Mouse (Mus musculus) right cerebral cortex, postnatal 25 days (tissue): ENCODE data around the gene Vegfa.

Experiments used
- DNase-seq: peaks from one replicate; pipeline ENCODE4 v3.0.0; 2022

Vegfa gene

DNA sequence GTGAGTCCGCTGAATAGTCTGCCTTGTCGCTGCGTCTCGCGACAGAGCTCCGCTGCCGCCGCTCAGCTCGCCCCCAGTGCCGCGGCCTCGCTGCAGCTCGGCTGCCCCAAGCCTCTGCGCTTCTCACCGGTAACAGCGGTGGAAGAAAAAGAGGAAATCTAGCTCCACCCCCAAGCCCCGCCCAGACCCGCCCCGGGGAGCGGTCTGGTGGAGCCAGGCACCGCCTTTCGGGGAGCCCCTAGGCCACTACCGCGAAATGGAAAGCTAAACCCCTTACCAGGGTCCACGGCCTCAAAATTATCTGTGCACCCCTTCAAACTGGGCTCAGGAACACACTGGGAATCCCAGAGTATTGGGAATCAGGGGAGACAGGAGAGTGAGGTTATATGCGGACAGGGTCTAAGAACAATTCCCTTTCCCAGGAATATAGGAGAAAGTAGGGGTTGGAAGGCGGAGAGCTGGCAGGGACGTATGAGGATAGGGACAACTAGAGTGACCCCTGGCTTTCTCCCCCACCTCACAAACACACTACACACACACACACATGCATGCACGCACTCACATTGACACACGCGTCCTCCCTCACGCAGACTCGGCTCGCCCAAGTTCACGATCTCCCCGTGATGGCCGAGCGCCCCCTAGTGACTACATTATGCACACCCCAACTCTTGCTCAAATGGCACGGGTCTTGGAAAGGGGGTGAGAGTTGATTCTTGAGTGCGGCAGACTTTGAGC is at the start of gene Vegfa:
Gene Vegfa (minus strand): TSS at position 113 of the 735 bp plus-strand sequence.
- peak; percentile 88 for DNase-seq

GRCm38 (mm10) chr17:46081657-46082056 is 49.5 kb upstream of the Vegfa start:
- DNase-seq: no peak

GRCm38 (mm10) chr17:46081042-46081441 is 48.9 kb upstream of the Vegfa start:
- no peak for DNase-seq

- no peak for DNase-seq
Measured at GRCm38 (mm10) chr17:46080388-46080787, 48.2 kb upstream of the Vegfa start.

DNA sequence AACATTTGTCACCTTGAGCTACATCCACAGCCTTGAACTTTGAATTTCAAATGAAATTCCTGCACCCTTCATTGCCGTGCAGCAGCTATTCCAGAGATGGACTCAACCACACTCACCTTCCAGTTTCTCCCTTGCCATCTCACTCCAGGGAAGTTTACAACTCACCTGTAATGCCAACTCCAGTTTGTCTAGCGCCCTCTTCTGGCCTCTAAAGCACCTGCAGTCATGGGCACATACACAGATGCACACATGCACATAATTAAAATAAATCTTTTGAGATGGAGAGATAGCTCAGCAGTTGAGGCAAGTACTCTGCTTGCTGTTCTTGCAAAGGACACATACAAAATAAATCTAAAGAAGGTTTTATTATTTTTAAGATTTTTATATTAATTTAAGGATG is 46.9 kb upstream of the Vegfa start:
- DNase-seq: no peak

GRCm38 (mm10) chr17:46077921-46078534 is 45.9 kb upstream of the Vegfa start:
- no peak for DNase-seq

GRCm38 (mm10) chr17:46076260-46076551 is 44.0 kb upstream of the Vegfa start:
- no peak for DNase-seq

DNA sequence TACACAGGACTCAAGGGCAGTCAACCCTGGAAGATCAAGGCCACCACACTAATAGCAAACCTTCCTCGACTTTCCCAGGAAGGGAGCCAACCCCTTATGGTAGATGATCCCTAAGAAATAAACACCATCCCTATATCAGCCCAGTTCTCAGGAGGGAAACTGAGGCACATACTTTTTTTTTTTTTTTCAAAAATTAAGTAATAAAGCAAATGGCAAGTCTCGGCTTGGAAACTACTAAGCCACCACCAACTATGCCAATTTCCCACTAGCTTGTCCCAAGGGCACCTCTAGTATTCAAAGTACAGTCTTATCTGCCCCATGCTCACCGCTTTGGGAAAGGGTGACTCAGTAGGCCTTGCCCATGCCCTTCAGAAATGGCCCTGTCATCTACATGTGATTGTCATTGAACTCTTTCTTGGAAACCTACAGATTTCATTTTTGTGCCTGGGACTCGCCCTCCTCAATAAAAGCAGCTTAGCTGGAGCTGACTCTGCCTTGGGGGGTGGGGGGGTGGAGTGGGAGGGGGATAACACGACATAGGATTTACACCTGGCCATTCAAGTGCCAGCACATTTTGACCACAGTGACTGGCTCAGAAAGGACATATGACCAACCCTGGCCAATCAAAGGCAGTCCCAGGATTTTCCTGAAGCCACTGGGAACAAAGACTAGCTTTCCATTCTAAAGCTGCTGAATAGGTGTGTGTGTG is 43.5 kb upstream of the Vegfa start:
- DNase-seq: no peak

DNA sequence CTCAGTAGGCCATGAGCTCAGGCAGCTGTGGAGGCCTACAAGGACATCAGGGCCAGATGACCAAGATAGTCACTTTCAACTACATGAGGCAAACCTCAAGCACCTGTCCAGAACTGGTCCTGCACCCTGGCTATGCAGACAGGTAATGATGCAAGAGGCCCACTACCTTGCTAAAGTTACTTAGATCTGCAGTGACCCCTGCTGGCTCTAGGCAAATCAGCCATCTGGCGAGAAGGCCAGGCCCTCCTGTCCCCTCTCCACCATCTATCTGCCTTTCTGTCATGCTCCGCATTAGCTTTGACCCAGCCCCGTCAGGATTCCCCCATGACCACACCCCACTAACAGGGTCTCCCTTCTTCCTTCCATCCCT is 42.9 kb upstream of the Vegfa start:
- DNase-seq: no peak

- DNase-seq: no peak
Measured at GRCm38 (mm10) chr17:46074398-46075115, 42.4 kb upstream of the Vegfa start.

DNA sequence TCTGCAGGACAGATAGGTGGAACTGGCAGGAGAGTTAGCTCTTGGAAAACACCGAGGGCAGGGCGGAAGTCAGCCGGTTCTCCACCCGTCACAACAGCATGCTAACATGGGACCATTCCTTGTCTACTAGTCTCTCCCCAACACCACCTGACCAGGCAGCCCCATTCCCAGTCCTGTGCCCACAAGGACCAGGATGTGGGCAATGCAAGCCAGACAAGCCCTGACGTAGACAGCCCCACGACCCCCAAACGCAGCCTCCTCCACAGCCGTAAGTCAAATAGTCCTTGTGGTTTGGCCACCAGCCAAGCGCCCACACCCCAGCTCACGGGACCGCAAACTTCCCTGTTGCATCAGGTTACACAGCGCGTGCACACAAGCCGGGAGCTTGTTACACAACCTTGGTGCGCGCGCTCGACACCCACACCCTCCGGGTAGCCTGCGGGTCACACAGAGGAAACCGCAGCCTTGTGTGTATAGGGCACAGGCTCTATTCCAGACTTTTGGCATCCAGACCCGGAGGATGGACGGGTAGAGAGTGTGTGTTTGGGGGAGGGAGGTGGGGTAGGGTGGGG is 41.6 kb upstream of the Vegfa start:
- DNase-seq: no peak

DNA sequence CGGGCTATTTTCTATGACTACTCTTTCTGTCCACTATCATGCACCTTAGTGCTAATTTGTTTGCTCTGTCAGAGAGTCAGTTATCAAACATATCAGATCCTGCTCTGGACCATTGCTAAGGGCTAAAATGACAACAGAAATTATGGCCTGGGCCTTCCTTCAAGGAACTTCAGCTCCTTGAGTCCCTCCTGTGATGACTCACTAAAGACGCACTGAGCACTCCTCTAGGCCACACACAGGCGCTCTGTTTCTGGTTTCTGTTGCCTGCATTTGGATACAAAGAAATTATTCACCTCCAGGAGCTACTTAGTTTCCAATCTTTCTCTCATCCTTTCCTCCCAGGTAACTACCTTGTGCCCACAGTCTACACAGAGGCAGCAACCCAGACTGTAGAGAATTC is 39.4 kb upstream of the Vegfa start:
- no peak for DNase-seq

DNA sequence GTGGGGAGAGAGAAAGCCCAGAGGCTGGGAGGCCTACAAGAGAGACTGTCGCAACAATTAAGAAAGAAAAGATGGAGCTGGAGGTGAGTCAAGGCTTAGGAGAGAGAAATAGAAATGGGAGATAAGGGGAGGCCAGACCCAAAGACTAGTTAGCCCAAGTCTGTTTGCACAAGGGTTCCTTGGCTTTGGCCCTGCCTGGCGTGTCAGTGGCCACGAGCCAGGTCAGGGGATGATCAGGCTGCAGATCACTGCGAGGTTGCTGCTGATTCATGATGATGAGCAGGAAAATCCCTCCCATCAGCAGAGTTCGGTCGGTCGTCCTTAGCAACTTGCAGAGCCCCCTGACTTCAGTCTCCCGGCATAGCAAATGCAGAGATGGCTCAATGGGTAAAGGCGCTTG is 37.9 kb upstream of the Vegfa start:
- no peak for DNase-seq

- DNase-seq: no peak
Measured at GRCm38 (mm10) chr17:46063974-46064312, 31.8 kb upstream of the Vegfa start.

DNA sequence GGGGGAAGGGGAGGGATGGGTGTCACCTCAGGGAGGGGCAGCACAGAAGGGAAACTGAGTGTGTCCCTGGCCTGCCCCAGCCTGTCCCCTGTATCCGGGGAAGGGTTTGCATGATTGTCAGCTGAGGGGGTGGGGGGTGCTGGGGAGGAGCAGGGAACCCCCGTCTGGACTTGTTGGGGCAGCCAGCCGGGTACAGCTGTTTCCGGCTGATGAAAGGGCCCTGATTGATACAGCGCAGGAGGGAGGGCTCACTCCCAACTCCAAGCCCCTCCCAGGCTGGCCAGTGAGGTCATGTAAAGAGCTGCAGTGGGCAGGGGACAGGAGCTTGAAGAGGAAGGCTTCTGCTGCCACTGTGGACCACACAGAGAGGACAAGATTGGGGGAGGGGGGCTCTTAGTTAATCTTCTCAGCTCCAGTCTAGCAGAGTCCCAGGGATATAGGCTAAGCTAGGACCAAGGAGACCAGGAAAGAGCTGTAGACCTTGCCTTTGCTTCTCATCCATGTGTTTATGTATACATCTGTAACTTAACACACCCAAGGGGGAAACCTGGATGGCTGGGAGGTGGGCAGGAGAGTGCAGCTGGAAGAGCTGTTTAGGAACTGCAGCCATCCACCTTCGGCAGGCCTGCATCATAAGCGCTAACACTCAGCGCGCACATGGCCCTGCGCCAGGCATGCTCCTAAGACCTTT is 31.3 kb upstream of the Vegfa start:
- no peak for DNase-seq

- DNase-seq: no peak
Measured at GRCm38 (mm10) chr17:46060253-46060652, 28.1 kb upstream of the Vegfa start.

- DNase-seq: no peak
Measured at GRCm38 (mm10) chr17:46059226-46059825, 27.2 kb upstream of the Vegfa start.

DNA sequence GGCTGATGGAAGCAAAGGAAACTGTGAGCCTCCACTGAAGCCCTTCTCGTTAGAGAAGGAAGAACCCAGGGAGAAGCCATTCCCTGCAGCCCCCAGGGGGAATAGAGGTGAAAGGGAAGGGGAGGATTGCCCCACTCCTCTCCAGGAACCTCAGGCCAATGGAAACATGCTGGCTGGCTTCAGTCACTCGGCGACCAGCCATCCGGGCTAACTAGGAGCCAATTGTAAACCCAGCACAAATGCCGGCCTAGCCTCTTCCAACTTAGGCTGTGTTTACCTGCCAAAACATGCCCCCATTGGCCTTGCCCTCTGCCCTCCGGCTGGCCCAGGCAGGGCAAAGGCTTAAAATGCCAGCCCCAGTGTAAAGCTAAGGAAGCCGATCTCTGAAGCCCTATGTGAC is 24.1 kb upstream of the Vegfa start:
- DNase-seq: no peak

DNA sequence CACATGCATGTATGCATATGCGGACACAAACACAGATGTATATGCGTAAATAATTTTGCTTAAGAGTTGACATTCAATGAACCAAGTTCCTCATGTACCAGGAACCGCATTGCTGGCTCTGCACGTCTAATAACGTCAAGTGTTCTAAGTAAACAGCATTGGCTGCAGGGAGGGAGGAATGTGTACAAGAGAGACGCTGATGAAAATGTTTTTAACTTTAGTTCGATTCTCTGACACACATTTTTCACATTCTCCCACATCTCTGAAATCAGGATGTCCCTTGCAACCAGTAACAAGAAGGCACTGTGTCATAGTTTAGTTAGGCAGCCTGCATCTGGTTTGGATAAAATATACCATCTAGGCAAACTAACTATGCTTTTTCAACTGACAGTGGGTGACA is 23.6 kb upstream of the Vegfa start:
- DNase-seq: no peak

DNA sequence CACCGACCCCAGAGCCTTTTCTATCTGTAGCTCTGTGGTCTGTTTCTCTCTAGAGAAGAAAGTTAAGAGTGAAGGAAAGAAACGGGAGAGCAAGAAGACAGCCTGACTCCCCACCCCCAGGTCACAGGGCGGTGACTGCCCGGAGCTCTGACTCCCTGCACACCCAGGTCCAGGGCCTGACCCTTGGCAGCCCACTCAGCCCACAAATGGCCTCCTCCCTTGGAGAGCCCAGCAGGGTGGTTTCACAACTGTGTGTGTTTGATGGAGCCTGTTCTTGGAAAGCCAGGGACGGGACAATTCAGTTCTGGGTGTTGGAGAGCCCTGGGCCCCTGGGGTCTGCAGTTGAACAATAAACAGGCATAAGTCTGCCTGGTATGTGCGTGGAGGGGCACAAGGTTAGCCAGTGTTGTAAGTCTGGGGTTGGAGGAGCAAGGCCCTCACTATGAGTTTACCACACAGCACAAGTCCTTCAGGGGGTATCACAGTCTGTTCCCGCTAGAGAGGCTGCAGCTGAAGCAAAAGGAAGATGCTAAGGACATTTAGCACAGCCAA is 21.2 kb upstream of the Vegfa start:
- no peak for DNase-seq

- DNase-seq: no peak
Measured at GRCm38 (mm10) chr17:46052146-46052545, 20.0 kb upstream of the Vegfa start.

DNA sequence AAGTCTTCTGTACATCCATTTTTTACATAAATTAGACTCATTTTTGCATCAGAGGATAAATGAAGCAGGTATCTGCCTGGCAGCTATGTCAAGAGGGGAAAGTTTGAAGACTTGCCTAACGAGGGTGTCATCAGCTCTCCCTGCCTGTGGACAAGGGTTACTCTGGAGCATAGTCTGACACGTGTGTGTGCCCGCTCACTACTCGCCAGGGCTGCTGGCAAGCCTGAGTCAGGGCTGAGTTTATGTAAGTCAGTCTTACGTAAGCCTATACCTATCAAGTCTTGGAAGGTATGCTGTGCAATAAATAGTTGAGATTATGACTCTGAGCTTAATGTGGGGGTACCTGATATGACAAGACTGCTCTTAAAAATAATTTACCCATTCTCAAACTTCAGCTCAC is 19.2 kb upstream of the Vegfa start:
- DNase-seq: no peak
